Mouse (Mus musculus): ENCODE data around the gene She. TPM values are rescaled to one million over a fixed set of nuclear protein-coding genes. Genes with fewer than 3 reads are reported as not detected.

She gene
- polyA plus RNA-seq, 1 experiment = not detected

DNA sequence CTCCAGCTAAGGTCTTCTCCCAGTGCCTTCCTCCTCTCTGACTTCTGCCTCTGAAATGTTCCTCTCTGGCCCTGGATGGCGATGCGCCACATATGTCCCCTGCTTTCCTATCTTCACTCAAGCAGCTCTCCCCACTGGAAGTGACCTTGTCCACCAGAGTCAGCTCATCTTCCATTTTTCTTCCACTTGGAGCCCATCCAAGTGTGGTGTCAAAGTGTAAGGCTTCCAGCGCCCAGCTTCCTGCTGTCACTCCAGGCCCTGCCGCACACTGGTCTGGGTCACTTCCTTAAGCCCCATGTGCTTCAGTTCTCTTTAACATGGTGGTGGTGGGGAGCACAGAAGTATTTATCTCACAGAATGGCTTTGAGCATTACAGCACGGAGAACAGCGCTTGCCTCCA lies 16.4 kb downstream of the She start:
- H3K4me3 ChIP-seq (ENCODE audit: insufficient read depth, poor library complexity, severe bottlenecking) = no peak overlapping the region
- no peaks in the 10 kb centered on the region for H3K27me3 ChIP-seq (ENCODE audit: control insufficient read depth, insufficient read depth, insufficient read length)
- no peak for TF ChIP-seq MYOG (IDR thresholded peaks at IDR 0.05; ENCODE audit: control insufficient read depth, extremely low read depth, insufficient read length)
- TF ChIP-seq MYOD1 (IDR thresholded peaks at IDR 0.05; ENCODE audit: control insufficient read depth, insufficient read length, low read depth) = no peak
- no peak for TF ChIP-seq USF1 (IDR thresholded peaks at IDR 0.05; ENCODE audit: low read depth)
- no peak for TF ChIP-seq FOSL1 (IDR thresholded peaks at IDR 0.05; ENCODE audit: insufficient read depth, low read length, poor library complexity, severe bottlenecking)
- no peak for TF ChIP-seq CEBPB (IDR thresholded peaks at IDR 0.05; ENCODE audit: low read depth)
- TF ChIP-seq CTCF (IDR thresholded peaks at IDR 0.05; ENCODE audit: control insufficient read depth, insufficient read depth, insufficient read length) = no peak
- TF ChIP-seq MAX (IDR thresholded peaks at IDR 0.05) = no peak
- no peak overlapping the region for H3ac ChIP-seq (ENCODE audit: control insufficient read depth, insufficient read length, low read depth)
- no peaks in the 10 kb centered on the region for H3K36me3 ChIP-seq (ENCODE audit: control insufficient read depth, insufficient read depth)
- no peaks in the 10 kb centered on the region for H3K79me2 ChIP-seq (ENCODE audit: control insufficient read depth, insufficient read depth)
- no peaks in the 10 kb centered on the region for H3K79me3 ChIP-seq (ENCODE audit: low read depth)

DNA sequence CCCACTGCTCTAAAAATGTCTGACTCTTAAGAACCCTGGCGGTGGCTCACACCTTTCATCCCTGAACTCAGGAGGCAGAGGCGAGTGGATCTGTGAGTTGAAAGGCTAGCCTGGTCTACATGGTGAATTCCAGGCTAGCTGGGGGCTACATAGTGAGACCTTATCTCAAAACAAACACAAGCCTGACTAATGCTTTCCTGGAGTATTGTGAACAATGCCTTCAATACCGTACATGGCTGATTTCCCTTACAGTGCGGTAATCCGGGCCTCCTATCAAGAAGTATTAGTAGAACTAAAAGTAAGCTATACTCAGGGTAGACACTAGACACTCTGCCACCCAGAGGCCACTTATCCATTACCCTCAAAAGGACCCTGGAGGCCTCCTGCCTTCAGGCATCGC lies 16.9 kb downstream of the She start:
- no peak overlapping the region for H3K4me3 ChIP-seq (ENCODE audit: insufficient read depth, poor library complexity, severe bottlenecking)
- no peaks in the 10 kb centered on the region for H3K79me2 ChIP-seq (ENCODE audit: control insufficient read depth, insufficient read depth)
- TF ChIP-seq FOSL1 (IDR thresholded peaks at IDR 0.05; ENCODE audit: insufficient read depth, low read length, poor library complexity, severe bottlenecking) (no peak), CEBPB (IDR thresholded peaks at IDR 0.05; ENCODE audit: low read depth) (no peak), MYOG (IDR thresholded peaks at IDR 0.05; ENCODE audit: control insufficient read depth, extremely low read depth, insufficient read length) (no peak), USF1 (IDR thresholded peaks at IDR 0.05; ENCODE audit: low read depth) (no peak), CTCF (IDR thresholded peaks at IDR 0.05; ENCODE audit: control insufficient read depth, insufficient read depth, insufficient read length) (no peak), MAX (IDR thresholded peaks at IDR 0.05) (no peak)
- no peaks in the 10 kb centered on the region for H3K36me3 ChIP-seq (ENCODE audit: control insufficient read depth, insufficient read depth)
- no peak overlapping the region for H3ac ChIP-seq (ENCODE audit: control insufficient read depth, insufficient read length, low read depth)
- H3K79me3 ChIP-seq (ENCODE audit: low read depth) = no peaks in the 10 kb centered on the region
- H3K27me3 ChIP-seq (ENCODE audit: control insufficient read depth, insufficient read depth, insufficient read length) = no peaks in the 10 kb centered on the region

DNA sequence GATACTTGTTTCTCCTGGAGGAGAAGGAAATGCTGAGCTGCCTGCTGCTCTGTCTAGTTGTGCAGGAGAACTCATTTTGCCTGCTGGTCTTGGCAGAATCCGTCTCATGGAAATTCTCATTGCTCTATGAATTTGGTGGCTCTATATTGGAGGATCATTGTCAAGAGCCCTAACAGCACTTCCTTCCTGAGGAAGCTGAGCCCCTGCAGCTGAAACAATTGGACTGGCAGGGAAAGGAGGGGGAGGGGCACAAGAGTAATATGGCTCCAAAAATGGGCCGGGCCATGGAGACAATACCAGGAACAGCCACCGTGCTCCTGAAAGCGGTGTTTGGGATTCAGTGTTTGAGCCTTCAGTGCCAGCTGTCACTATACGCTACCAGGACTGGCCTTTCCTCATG lies 22.6 kb downstream of the She start:
- no peak overlapping the region for H3ac ChIP-seq (ENCODE audit: control insufficient read depth, insufficient read length, low read depth)
- TF ChIP-seq CTCF (IDR thresholded peaks at IDR 0.05; ENCODE audit: control insufficient read depth, insufficient read depth, insufficient read length) (no peak), FOSL1 (IDR thresholded peaks at IDR 0.05; ENCODE audit: insufficient read depth, low read length, poor library complexity, severe bottlenecking) (no peak), USF1 (IDR thresholded peaks at IDR 0.05; ENCODE audit: low read depth) (no peak), MYOD1 (IDR thresholded peaks at IDR 0.05; ENCODE audit: control insufficient read depth, insufficient read length, low read depth) (no peak), MYOG (IDR thresholded peaks at IDR 0.05; ENCODE audit: control insufficient read depth, extremely low read depth, insufficient read length) (no peak), MAX (IDR thresholded peaks at IDR 0.05) (no peak), CEBPB (IDR thresholded peaks at IDR 0.05; ENCODE audit: low read depth) (no peak)
- H3K79me3 ChIP-seq (ENCODE audit: low read depth) = no peaks in the 10 kb centered on the region
- H3K79me2 ChIP-seq (ENCODE audit: control insufficient read depth, insufficient read depth) = no peaks in the 10 kb centered on the region
- no peak overlapping the region for H3K4me3 ChIP-seq (ENCODE audit: insufficient read depth, poor library complexity, severe bottlenecking)
- no peaks in the 10 kb centered on the region for H3K36me3 ChIP-seq (ENCODE audit: control insufficient read depth, insufficient read depth)
- H3K27me3 ChIP-seq (ENCODE audit: control insufficient read depth, insufficient read depth, insufficient read length) = no peaks in the 10 kb centered on the region

GRCm38 (mm10) chr3:89857353-89857752 lies 26.2 kb downstream of the She start:
- Histone ChIP-seq H3ac (ENCODE audit: control insufficient read depth, insufficient read length, low read depth) (no peak overlapping the region), H3K36me3 (ENCODE audit: control insufficient read depth, insufficient read depth) (no peaks in the 10 kb centered on the region), H3K27me3 (ENCODE audit: control insufficient read depth, insufficient read depth, insufficient read length) (no peaks in the 10 kb centered on the region), H3K79me2 (ENCODE audit: control insufficient read depth, insufficient read depth) (no peaks in the 10 kb centered on the region), H3K4me3 (ENCODE audit: insufficient read depth, poor library complexity, severe bottlenecking) (no peak overlapping the region), H3K79me3 (ENCODE audit: low read depth) (no peaks in the 10 kb centered on the region)
- TF ChIP-seq MAX (IDR thresholded peaks at IDR 0.05) (no peak), FOSL1 (IDR thresholded peaks at IDR 0.05; ENCODE audit: insufficient read depth, low read length, poor library complexity, severe bottlenecking) (no peak), MYOG (IDR thresholded peaks at IDR 0.05; ENCODE audit: control insufficient read depth, extremely low read depth, insufficient read length) (no peak)

- TF ChIP-seq MYOD1 (IDR thresholded peaks at IDR 0.05; ENCODE audit: control insufficient read depth, insufficient read length, low read depth) = no peak
- no peak for TF ChIP-seq USF1 (IDR thresholded peaks at IDR 0.05; ENCODE audit: low read depth)
- no peak for TF ChIP-seq FOSL1 (IDR thresholded peaks at IDR 0.05; ENCODE audit: insufficient read depth, low read length, poor library complexity, severe bottlenecking)
- TF ChIP-seq CTCF (IDR thresholded peaks at IDR 0.05; ENCODE audit: control insufficient read depth, insufficient read depth, insufficient read length) = no peak
- no peak for TF ChIP-seq MAX (IDR thresholded peaks at IDR 0.05)
- no peak for TF ChIP-seq CEBPB (IDR thresholded peaks at IDR 0.05; ENCODE audit: low read depth)
- TF ChIP-seq MYOG (IDR thresholded peaks at IDR 0.05; ENCODE audit: control insufficient read depth, extremely low read depth, insufficient read length) = no peak
- Histone ChIP-seq H3K36me3 (ENCODE audit: control insufficient read depth, insufficient read depth) (no peaks in the 10 kb centered on the region), H3ac (ENCODE audit: control insufficient read depth, insufficient read length, low read depth) (no peak overlapping the region), H3K79me2 (ENCODE audit: control insufficient read depth, insufficient read depth) (no peaks in the 10 kb centered on the region), H3K79me3 (ENCODE audit: low read depth) (no peaks in the 10 kb centered on the region), H3K27me3 (ENCODE audit: control insufficient read depth, insufficient read depth, insufficient read length) (no peaks in the 10 kb centered on the region), H3K4me3 (ENCODE audit: insufficient read depth, poor library complexity, severe bottlenecking) (no peak overlapping the region)
Measured at GRCm38 (mm10) chr3:89858123-89858522, 27.0 kb downstream of the She start.

- no peak overlapping the region for H3K4me3 ChIP-seq (ENCODE audit: insufficient read depth, poor library complexity, severe bottlenecking)
- TF ChIP-seq MAX (IDR thresholded peaks at IDR 0.05) = no peak
- TF ChIP-seq CTCF (IDR thresholded peaks at IDR 0.05; ENCODE audit: control insufficient read depth, insufficient read depth, insufficient read length) = no peak
- TF ChIP-seq CEBPB (IDR thresholded peaks at IDR 0.05; ENCODE audit: low read depth) = no peak
- no peak for TF ChIP-seq USF1 (IDR thresholded peaks at IDR 0.05; ENCODE audit: low read depth)
- TF ChIP-seq MYOG (IDR thresholded peaks at IDR 0.05; ENCODE audit: control insufficient read depth, extremely low read depth, insufficient read length) = no peak
- no peak for TF ChIP-seq MYOD1 (IDR thresholded peaks at IDR 0.05; ENCODE audit: control insufficient read depth, insufficient read length, low read depth)
- TF ChIP-seq FOSL1 (IDR thresholded peaks at IDR 0.05; ENCODE audit: insufficient read depth, low read length, poor library complexity, severe bottlenecking) = no peak
Measured at GRCm38 (mm10) chr3:89858888-89859287, 27.7 kb downstream of the She start.

More at GRCm38 (mm10) chr3:89858888-89859287, 27.7 kb downstream of the She start:
- Histone ChIP-seq H3K79me2 (ENCODE audit: control insufficient read depth, insufficient read depth) (no peaks in the 10 kb centered on the region), H3K36me3 (ENCODE audit: control insufficient read depth, insufficient read depth) (no peaks in the 10 kb centered on the region), H3ac (ENCODE audit: control insufficient read depth, insufficient read length, low read depth) (no peak overlapping the region), H3K27me3 (ENCODE audit: control insufficient read depth, insufficient read depth, insufficient read length) (no peaks in the 10 kb centered on the region), H3K79me3 (ENCODE audit: low read depth) (no peaks in the 10 kb centered on the region)

Measured in C2C12 (cell line).